Mouse (Mus musculus): Measurements from ENCODE around the gene Plod2.
A peak's percentile ranks its signal among the peaks of the same experiment; 100 is the strongest.

Gene Plod2

DNA sequence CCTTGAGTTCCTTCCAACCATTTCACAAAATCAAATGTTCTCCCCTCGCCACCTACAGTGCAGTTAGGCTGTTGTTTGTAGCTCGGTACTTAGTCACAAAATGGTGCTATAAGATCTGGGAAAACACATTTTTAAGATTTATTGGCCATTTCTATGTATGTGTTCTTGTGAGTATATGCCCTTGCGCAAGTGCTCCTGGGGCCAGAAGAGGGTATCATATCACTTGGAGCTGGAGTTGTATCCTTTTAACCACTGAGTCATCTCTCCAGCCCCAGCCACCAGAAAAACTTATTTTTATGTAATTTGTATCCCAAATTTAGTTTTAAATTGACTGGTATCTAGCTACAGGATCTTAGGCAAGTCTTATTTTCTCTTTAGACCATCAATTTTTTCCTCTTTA lies 26.8 kb downstream of the Plod2 start:
- no peak for DNase-seq (ENCODE audit: low read depth, low spot score)
- no peaks in the 10 kb centered on the region for H3K36me3 ChIP-seq (ENCODE audit: control insufficient read depth, insufficient read depth, low read length, poor library complexity, severe bottlenecking)

DNA sequence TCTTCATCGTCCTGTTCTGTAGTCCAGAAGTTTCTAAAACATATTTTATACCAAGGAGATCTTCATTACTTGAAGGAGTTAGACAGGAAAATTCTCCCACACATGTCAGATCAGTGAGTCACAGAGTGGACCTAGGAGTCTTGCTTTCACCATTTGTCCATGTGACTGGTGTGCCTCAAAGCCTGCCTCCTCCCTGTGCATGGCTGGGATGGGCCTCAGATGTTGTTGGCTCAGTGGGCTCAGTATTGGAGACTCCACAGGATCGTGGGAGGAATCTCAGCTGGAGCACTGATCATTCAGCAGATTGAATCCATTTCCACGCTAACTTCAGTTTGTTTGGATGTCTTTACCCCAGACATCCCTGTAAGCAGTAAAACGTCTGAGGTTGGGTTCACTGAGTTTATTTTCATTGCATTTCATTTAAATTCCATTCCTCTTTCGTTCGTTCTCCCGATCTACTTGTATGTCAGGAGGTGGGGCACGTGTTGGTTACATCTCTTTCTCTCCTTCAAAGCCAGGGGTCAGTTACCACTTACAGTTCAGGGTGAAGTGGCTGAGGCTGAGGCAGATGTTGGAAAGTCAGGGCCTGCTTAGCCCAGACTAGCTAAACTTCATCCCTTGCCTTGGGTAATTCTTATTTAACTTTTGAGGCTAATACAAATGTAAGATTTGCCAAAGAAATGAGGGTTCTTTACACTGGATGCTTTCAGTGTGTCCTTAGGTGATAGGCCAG lies 30.5 kb downstream of the Plod2 start:
- no peak for DNase-seq (ENCODE audit: low read depth, low spot score)
- Histone ChIP-seq H3K27me3 (ENCODE audit: control insufficient read depth, insufficient read depth, low read length, poor library complexity, severe bottlenecking) (no peaks in the 10 kb centered on the region), H3K36me3 (ENCODE audit: control insufficient read depth, insufficient read depth, low read length, poor library complexity, severe bottlenecking) (no peaks in the 10 kb centered on the region)

More for the DNA sequence above, 26.8 kb downstream of the Plod2 start:
- H3K27me3 ChIP-seq (ENCODE audit: control insufficient read depth, insufficient read depth, low read length, poor library complexity, severe bottlenecking) = no peaks in the 10 kb centered on the region

DNA sequence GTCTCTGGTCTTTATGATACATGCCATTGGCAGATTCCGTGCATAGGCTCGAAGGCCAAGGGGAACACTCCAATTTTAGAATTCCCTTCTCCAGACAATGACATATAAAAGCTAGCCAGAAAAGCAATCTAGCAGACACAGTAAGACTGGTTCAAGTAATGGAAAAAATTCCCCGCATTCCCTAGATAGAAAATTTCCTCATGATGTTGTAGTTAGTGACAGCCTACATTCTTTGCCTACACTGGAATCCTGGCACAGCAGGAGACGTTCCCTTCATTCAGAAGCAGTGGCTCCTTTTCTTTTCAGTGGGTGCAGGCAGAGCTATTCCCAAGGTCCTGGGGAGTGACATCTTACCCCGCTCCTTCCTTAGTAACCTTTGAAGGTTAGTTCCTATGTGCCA lies 41.9 kb downstream of the Plod2 start:
- Histone ChIP-seq H3K27me3 (ENCODE audit: control insufficient read depth, insufficient read depth, low read length, poor library complexity, severe bottlenecking) (no peaks in the 10 kb centered on the region), H3K36me3 (ENCODE audit: control insufficient read depth, insufficient read depth, low read length, poor library complexity, severe bottlenecking) (no peaks in the 10 kb centered on the region)
- no peak for DNase-seq (ENCODE audit: low read depth, low spot score)

DNA sequence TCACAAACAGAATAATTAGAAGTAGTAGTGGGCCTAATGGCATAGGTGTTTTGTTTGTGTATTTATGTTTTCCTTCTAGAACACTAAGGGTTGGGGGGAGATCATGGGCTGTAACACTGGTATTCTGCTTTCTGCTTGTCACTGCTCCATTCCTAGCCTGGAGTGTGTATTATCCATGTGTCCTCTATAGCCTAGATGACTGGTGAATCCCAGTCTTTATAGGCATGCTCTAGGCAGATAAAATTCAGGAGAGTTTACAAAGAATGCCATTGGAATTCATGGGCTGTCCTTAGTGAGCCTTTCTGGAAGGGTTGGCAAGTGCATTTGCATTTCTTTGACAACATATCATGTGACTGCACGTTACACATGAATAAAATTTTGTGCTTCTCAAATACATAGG lies 44.0 kb downstream of the Plod2 start:
- no peaks in the 10 kb centered on the region for H3K27me3 ChIP-seq (ENCODE audit: control insufficient read depth, insufficient read depth, low read length, poor library complexity, severe bottlenecking)

DNA sequence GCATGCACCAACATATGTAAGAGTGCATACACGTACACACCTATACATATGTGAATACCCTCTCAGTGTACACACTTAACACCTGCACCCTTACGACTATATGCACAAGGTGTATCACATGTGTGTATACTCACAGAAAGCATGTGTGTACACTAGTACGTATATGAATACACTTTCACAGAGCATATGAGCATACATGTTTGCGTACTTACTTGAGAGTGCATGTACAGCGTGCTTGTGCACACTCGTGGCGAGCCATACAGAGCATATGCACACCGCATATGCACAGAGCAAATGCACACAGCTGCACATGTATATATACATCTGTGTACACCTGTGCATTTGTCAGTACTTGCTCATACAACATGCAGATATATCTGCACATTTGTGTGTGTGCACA lies 45.4 kb downstream of the Plod2 start:
- no peak for DNase-seq (ENCODE audit: low read depth, low spot score)
- Histone ChIP-seq H3K36me3 (ENCODE audit: control insufficient read depth, insufficient read depth, low read length, poor library complexity, severe bottlenecking) (no peaks in the 10 kb centered on the region), H3K27me3 (ENCODE audit: control insufficient read depth, insufficient read depth, low read length, poor library complexity, severe bottlenecking) (no peaks in the 10 kb centered on the region)

More for the DNA sequence above, 44.0 kb downstream of the Plod2 start:
- no peak for DNase-seq (ENCODE audit: low read depth, low spot score)
- no peaks in the 10 kb centered on the region for H3K36me3 ChIP-seq (ENCODE audit: control insufficient read depth, insufficient read depth, low read length, poor library complexity, severe bottlenecking)

DNA sequence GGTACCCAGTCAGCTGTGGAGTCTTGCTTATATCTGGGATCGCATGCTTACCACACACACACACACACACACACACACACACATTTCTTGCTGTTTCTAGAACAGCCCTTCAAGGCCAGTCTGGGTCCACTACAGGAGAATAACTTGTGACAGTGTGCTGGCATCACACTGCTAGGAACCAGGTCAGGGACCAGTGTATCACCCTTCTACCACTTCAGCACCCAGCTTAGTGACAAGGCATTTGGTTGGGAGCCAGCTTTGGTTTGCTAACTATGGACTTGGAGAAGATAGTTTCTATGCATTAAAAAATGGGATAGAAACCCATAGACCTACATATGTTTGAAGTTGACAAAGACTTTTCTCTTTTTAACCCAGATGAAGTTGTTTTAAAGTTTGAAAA lies 46.2 kb downstream of the Plod2 start:
- no peak for DNase-seq (ENCODE audit: low read depth, low spot score)
- Histone ChIP-seq H3K27me3 (ENCODE audit: control insufficient read depth, insufficient read depth, low read length, poor library complexity, severe bottlenecking) (no peaks in the 10 kb centered on the region), H3K36me3 (ENCODE audit: control insufficient read depth, insufficient read depth, low read length, poor library complexity, severe bottlenecking) (no peaks in the 10 kb centered on the region)

DNA sequence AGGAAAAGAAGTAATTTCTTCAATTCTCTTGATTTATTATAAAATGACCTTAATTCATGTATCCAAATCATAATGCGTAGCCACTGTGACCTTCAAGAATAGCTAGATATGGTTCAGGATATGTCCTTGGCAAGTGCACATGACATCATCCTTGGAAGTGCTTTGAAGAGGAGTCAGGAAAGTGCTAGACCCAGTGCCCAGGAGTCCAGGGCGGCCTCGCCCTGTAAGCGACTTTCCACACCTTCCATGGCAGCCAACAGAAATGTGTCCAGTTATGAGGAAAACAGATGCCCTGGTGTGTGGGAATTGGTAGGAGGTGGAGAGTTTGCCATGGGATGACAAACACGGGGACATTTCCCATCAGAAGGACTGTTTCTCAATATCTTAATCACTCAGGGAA lies 47.0 kb downstream of the Plod2 start:
- no peaks in the 10 kb centered on the region for H3K27me3 ChIP-seq (ENCODE audit: control insufficient read depth, insufficient read depth, low read length, poor library complexity, severe bottlenecking)
- no peak for DNase-seq (ENCODE audit: low read depth, low spot score)
- no peaks in the 10 kb centered on the region for H3K36me3 ChIP-seq (ENCODE audit: control insufficient read depth, insufficient read depth, low read length, poor library complexity, severe bottlenecking)

DNA sequence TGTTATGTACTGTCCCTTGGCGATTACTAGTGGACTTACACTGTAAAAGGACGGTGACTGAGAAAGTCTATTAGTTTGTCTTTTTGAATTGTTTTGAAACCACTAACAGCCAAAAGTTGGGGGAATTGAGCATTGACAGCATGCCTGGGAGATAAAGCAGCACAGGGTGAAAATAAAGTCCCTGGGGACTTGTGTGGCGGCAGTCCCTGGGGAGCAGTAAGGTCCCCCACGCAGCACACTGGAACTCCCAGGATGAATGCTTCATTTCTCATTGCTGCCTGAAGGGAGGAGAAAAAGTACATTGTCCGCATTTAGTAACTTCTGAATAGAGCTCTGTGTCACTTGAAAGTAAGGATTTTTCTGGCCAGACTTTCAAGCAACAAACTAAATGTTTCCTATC lies 49.5 kb downstream of the Plod2 start:
- peak; percentile 2 for DNase-seq (ENCODE audit: low read depth, low spot score)
- H3K27me3 ChIP-seq (ENCODE audit: control insufficient read depth, insufficient read depth, low read length, poor library complexity, severe bottlenecking) = no peaks in the 10 kb centered on the region

DNA sequence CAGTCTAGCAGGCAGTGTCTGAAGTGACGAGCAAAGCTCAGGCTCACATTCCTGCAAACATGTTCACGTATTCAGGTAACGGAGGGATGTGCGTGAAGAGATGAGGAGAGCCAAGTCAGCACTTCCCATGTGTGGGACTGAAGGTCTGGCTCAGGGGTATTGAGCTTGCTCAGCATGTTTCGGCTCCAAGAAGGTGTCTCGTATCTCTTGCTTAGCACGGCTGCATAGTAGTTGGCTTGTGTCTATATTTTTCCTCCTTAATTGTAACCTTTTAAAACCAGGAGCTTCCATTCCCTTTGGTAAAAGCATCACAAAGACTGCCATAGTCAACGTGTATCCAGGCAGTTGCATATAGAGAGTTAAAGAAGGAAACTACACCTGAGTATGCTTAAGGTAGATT lies 50.7 kb downstream of the Plod2 start:
- DNase-seq (ENCODE audit: low read depth, low spot score) = no peak
- no peaks in the 10 kb centered on the region for H3K27me3 ChIP-seq (ENCODE audit: control insufficient read depth, insufficient read depth, low read length, poor library complexity, severe bottlenecking)
- no peaks in the 10 kb centered on the region for H3K36me3 ChIP-seq (ENCODE audit: control insufficient read depth, insufficient read depth, low read length, poor library complexity, severe bottlenecking)

More for the DNA sequence above, 49.5 kb downstream of the Plod2 start:
- no peaks in the 10 kb centered on the region for H3K36me3 ChIP-seq (ENCODE audit: control insufficient read depth, insufficient read depth, low read length, poor library complexity, severe bottlenecking)

DNA sequence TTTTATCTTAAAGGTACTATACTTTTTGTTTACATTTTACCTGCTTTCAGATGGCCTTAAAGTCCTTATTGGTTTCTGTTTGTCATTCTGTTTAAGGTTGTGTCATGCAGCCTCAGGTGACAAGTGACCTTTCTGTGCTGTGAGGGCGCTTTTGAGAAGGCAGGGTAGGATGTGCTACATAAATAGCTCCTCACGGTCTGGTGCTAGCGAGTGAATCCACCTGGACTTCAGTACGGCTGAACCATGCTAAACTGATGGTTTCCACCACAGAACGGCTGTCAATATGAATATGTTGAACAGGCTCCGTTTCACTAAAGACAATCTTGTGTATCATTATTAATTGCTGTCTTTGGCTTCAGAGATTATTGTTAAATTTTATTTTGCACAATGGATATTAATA lies 52.5 kb downstream of the Plod2 start:
- Histone ChIP-seq H3K36me3 (ENCODE audit: control insufficient read depth, insufficient read depth, low read length, poor library complexity, severe bottlenecking) (no peaks in the 10 kb centered on the region), H3K27me3 (ENCODE audit: control insufficient read depth, insufficient read depth, low read length, poor library complexity, severe bottlenecking) (no peaks in the 10 kb centered on the region)
- DNase-seq (ENCODE audit: low read depth, low spot score) = no peak

DNA sequence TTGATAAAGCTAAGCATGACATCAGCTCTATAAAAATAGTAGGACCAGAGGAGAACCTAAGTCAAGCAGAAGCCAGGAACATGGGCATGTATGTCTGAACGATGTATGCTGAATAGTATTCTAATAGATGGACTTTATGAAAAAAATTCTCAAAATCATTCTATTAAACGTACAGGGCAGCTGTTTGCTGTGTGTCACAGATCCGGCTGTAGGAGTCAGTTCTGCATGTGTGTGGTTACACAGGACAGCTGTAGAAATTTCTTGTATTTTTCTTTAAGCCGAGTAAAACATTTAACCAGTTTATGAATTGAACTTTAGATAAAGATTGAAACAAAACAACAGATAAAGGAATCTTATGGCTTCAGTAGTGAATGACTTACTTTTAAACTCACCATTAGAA lies 53.3 kb downstream of the Plod2 start:
- DNase-seq (ENCODE audit: low read depth, low spot score) = no peak
- H3K27me3 ChIP-seq (ENCODE audit: control insufficient read depth, insufficient read depth, low read length, poor library complexity, severe bottlenecking) = no peaks in the 10 kb centered on the region
- no peaks in the 10 kb centered on the region for H3K36me3 ChIP-seq (ENCODE audit: control insufficient read depth, insufficient read depth, low read length, poor library complexity, severe bottlenecking)

DNA sequence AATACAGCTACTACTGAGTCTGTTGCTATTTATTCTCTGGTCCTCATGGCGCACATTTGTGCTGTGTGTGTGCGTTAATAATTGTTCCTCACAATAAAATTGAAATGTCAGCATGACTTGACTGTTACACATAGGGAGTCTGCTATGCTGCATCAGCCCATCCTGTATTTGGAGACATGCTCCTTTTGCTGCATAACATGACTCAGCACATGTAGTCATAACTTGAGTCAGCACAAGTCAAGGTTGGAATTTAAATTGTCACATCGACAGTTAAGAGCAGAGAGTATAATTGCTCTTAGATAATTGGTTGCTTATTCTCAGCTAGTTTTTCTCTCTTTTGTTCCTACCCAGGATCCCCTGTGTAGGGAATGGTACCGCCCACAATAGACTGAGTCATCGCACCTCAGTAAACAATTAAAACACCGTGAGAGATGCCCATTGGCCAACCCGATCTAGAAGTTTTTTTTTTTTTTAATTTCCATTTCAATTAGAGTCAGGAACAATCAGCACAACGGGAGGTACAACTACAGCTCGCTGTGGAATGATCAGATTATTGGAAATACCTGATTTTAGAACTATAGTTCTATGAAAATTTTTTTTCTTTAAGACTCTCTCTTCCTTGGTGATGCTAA lies 55.0 kb downstream of the Plod2 start:
- H3K36me3 ChIP-seq (ENCODE audit: control insufficient read depth, insufficient read depth, low read length, poor library complexity, severe bottlenecking) = no peaks in the 10 kb centered on the region

DNA sequence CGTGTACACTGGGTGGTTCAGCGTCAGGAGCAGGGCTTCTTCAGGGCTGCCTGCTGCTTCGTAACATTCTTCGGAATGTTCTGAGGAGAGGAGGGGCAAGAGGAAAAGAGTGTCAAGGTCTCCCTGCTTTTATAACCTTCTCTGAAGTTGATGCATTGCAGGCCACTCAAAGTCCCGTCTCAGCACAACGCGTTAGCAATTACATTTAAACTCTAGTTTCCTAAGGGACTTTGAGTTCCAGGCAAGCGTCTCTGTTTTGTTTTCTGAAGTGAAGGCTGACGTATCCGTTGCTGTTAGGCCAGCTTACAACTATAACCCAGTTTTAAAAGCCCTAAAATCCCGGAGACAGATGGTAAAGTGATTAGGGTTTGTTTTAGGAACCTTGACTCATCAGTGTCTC lies 55.8 kb downstream of the Plod2 start:
- no peaks in the 10 kb centered on the region for H3K27me3 ChIP-seq (ENCODE audit: control insufficient read depth, insufficient read depth, low read length, poor library complexity, severe bottlenecking)
- no peak for DNase-seq (ENCODE audit: low read depth, low spot score)
- H3K36me3 ChIP-seq (ENCODE audit: control insufficient read depth, insufficient read depth, low read length, poor library complexity, severe bottlenecking) = no peaks in the 10 kb centered on the region

More for the DNA sequence above, 55.0 kb downstream of the Plod2 start:
- DNase-seq (ENCODE audit: low read depth, low spot score) = no peak
- H3K27me3 ChIP-seq (ENCODE audit: control insufficient read depth, insufficient read depth, low read length, poor library complexity, severe bottlenecking) = no peaks in the 10 kb centered on the region

DNA sequence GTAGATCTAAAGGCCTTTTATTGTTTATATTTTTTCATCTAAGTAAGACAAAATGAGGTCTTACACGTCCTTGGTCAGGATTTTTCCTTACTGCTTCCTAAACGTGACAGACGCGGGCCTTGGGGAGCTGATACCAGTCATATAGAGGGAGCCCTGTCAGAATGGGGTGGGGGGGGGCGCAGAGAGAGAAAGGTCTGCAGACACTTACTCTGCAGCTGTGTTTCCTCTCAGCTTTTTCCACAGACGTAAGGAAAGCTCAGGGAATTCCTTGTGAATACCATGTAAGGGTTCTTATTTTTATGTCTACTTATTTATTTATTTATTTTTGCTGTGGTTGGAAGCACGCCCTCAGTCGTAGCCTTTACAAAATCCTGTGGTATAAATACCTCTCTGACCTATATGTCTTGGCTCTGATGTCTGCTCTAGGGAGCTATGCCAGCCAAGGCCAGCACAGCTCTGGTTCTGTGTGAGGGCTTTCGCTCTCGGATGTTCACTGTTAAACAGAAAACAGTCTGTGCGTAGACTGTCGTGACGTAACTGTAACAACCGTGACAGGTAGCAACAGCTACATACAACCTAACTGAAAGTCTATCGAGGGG lies 58.0 kb downstream of the Plod2 start:
- no peaks in the 10 kb centered on the region for H3K27me3 ChIP-seq (ENCODE audit: control insufficient read depth, insufficient read depth, low read length, poor library complexity, severe bottlenecking)
- H3K36me3 ChIP-seq (ENCODE audit: control insufficient read depth, insufficient read depth, low read length, poor library complexity, severe bottlenecking) = no peaks in the 10 kb centered on the region
- no peak for DNase-seq (ENCODE audit: low read depth, low spot score)

DNA sequence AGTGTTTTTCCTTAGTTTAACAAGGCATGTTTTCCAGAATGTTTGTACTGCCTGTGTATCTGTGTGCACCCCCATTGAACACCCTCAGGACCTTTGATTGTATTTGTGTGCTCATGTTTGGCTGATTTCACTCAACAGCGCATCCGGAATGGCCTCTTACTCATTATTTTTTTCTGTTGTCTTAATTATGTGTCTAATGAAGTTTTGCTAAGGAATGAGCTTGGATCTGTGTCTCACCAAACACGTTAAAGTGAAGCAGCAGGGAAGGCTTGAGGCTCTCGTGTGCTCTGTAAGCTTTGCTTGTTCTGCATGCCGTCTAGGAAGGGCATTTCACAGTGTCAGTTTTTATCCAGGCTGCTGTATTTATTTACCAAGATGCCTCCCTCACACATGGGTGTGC lies 59.5 kb downstream of the Plod2 start:
- no peaks in the 10 kb centered on the region for H3K36me3 ChIP-seq (ENCODE audit: control insufficient read depth, insufficient read depth, low read length, poor library complexity, severe bottlenecking)
- no peak for DNase-seq (ENCODE audit: low read depth, low spot score)
- no peaks in the 10 kb centered on the region for H3K27me3 ChIP-seq (ENCODE audit: control insufficient read depth, insufficient read depth, low read length, poor library complexity, severe bottlenecking)
